Mouse (Mus musculus) frontal cortex, adult (tissue): ENCODE measurements around the gene Spata31.

Source experiments
- ATAC-seq: cut with Nextera tagmentation; 2 replicates; pipeline ENCODE4 v1.9.2; 2017; ENCODE audit warnings: mild to moderate bottlenecking, moderate library complexity, mixed read lengths; ENCODE audit not compliant: low TSS enrichment

Spata31 gene

DNA sequence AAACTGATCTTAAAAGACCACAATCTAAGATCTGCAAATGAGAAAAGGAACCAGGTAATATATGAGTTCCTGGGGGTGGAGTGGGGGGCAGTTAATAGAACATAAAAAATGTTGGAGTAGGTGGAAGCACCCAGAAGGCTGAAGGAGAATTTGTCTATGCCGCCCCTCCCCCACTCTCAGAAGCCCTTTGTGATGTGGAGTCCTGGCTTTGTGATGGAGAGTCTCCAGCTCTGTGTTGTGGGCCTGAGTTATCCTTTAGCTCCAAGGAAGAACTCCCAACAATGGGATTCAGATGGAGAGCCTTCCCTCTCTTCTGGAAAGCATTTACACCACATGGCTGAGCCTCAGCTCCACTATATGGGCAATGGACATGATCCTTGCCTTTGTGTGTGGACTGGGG is at the start of gene Spata31:
Gene Spata31, plus strand, starts transcription at position 216 of the 400 bp plus-strand sequence.
- no peak for ATAC-seq

DNA sequence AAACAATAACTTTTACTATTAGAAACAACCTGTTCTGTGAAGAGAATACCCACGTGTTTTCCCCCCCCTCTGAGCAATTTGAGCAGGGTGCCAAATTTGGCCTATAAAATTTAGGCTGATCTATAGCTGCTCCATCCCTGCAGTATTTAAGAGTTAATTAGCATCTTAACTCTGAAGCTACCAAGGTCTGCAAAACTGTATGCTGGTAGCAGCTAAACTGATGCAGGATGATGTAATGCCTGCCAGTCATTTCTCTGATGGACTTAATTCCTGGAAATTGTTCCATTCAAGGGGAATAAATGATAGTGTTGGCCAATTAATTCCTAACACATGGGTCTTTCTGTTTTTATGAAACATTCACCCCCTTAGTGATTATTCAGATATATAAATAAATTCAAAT is 14.1 kb upstream of the Spata31 start:
- no peak for ATAC-seq

DNA sequence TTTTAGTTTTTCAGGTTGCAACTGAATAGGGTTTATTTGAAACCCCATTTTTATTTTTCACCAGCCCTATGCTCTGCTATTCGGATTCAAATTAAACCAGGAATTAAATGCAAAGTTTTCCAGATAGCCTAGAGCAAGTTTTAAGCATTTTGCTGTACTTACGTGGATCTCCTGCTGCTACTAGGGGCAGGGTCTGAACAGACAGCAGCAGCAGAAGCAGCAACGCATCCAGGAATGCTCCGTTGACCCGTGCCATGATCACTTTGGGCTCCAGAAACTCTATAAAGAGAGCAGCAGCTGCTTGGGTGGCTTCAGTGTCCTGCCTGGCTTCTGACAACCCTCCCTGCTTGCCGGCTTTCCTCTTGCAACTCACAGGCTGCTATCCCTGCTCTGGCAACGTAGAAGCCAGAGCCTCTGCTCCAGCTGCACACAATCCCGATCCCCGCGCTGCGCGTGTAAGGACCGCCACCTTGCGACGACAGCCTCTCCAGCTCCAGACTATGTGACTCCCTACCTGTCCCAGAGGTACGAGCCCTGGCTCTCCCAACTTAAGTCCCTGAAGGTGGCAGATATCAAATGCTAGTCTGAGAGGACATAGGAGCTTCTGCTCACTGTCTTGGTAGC is 13.5 kb upstream of the Spata31 start, which contains the start of gene Cntnap3:
Gene Cntnap3, minus strand, starts transcription at position 371 of the 624 bp plus-strand sequence.
- ATAC-seq = peak; percentile 77
